ENCODE assay signal across 7 mouse cellular contexts in the genomic region with DNA sequence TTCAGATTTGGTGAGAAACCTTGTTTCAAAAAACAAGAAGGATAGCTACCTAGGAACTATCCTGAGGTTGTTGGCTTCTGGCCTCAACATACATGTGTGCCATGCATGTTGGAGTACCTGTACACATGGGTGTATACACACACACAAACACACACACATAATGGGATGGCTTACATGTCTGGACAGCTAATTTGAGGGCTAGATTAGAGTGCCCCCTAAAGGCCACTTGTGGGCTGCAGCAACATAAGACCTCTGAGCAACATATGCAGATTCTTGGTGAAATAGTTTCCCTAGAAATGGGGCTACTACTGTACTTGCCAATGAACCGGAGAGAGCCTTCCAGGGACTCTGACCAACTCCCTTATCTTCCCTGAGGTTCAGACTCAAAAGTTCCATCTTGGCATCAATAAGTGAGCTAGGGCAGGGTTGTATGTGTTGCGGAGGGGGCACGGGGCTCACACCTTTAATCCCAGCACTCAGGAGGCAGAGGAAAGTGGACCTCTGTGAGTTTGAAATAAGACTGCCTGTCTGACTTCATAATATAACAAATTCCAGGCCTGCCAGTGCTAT. TPM values are rescaled to one million over a fixed set of nuclear protein-coding genes. Genes with fewer than 3 reads are reported as not detected.
DNase-seq lines count a peak whose midpoint lies in the region; ATAC-seq and TF ChIP-seq lines count a peak whose summit lies in the region.

No protein-coding gene starts in this region.

- no peak for ATAC-seq in limb, embryonic 11.5 days (ENCODE audit: insufficient number of reproducible peaks, low FRiP score, low TSS enrichment, low read depth)
- no peak for ATAC-seq in G1E (ENCODE audit: extremely low read depth, insufficient number of reproducible peaks, low FRiP score, poor library complexity, severe bottlenecking)

- no peak overlapping the region for H3K4me3 ChIP-seq in limb, embryonic 11.5 days (ENCODE audit: low read depth, low read length)
- H3K4me3 ChIP-seq in limb, embryonic 10.5 days = no peak overlapping the region
- no peak overlapping the region for H3K4me3 ChIP-seq in G1E (ENCODE audit: low read depth, low read length)
- no peak overlapping the region for H3K4me3 ChIP-seq in bone marrow, adult 2 months (replicated peaks; ENCODE audit: control insufficient read depth, low read depth, low read length)
- H3K4me3 ChIP-seq in lung, adult 2 months (replicated peaks; ENCODE audit: extremely low read depth, low read depth, low read length) = no peak overlapping the region

- no peak overlapping the region for H3K27ac ChIP-seq in limb, embryonic 11.5 days (replicated peaks; ENCODE audit: low read depth, low read length)
- H3K27ac ChIP-seq in limb, embryonic 10.5 days = no peak overlapping the region
- no peak overlapping the region for H3K27ac ChIP-seq in bone marrow, adult 2 months (ENCODE audit: control insufficient read depth, insufficient read depth, low read depth, low read length, poor library complexity)

- TF ChIP-seq POLR2A in bone marrow, adult 2 months (IDR thresholded peaks at IDR 0.05; ENCODE audit: borderline replicate concordance, control insufficient read depth, low read depth, low read length) = no peak
- no peak for TF ChIP-seq POLR2A in lung, adult 2 months (IDR thresholded peaks at IDR 0.05; ENCODE audit: borderline replicate concordance, extremely low read depth, low read depth, low read length)

- TF ChIP-seq CTCF in G1E (IDR thresholded peaks at IDR 0.05; ENCODE audit: low read depth, low read length) = peak; percentile 40; the same call in 1 of the 2 replicates
- TF ChIP-seq CTCF in bone marrow, adult 2 months (IDR thresholded peaks at IDR 0.05; ENCODE audit: control insufficient read depth, insufficient read depth, low read length) = 0 out of 2 replicates have a peak, but pooled peaks have one; percentile 27
- peak; percentile 50; the same call in 1 of the 2 replicates for TF ChIP-seq CTCF in lung, adult 2 months (IDR thresholded peaks at IDR 0.05; ENCODE audit: insufficient read depth, low read length)

- no peak overlapping the region for H3K9ac ChIP-seq in limb, embryonic 11.5 days (ENCODE audit: low read length)

- H3K4me2 ChIP-seq in limb, embryonic 11.5 days (ENCODE audit: low read depth, severe bottlenecking) = no peak overlapping the region

- H3K27me3 ChIP-seq in limb, embryonic 11.5 days (ENCODE audit: control insufficient read depth, insufficient read depth, low read length) = no peaks in the 10 kb centered on the region
- no peaks in the 10 kb centered on the region for H3K27me3 ChIP-seq in limb, embryonic 10.5 days (ENCODE audit: low read depth, poor library complexity, severe bottlenecking)
- H3K27me3 ChIP-seq in G1E (ENCODE audit: insufficient read depth, low read length) = peaks cover 6% of the 10 kb centered on the region; the same call in 1 of the 2 replicates

- DNase-seq in limb, embryonic 11.5 days (ENCODE audit: low spot score) = peak; percentile 50
- DNase-seq in limb, embryonic 10.5 days (ENCODE audit: low spot score) = no peak
- DNase-seq in G1E (ENCODE audit: low spot score) = no peak
- DNase-seq in forelimb bud, embryonic 11.5 days (ENCODE audit: low read depth, low spot score) = peak; percentile 56
- DNase-seq in lung, adult 2 months = peak; percentile 57
- peak; percentile 18 for DNase-seq in right cerebral cortex, postnatal 25 days

- no peaks in the 10 kb centered on the region for H3K9me3 ChIP-seq in limb, embryonic 11.5 days (ENCODE audit: control insufficient read depth, low read length)
- no peaks in the 10 kb centered on the region for H3K9me3 ChIP-seq in limb, embryonic 10.5 days (replicated peaks)
- H3K9me3 ChIP-seq in G1E (replicated peaks) = no peaks in the 10 kb centered on the region

- H3K36me3 ChIP-seq in limb, embryonic 11.5 days (ENCODE audit: control insufficient read depth, insufficient read depth, low read length) = peaks cover 11% of the 10 kb centered on the region; the same call in 1 of the 2 replicates
- H3K36me3 ChIP-seq in limb, embryonic 10.5 days = peaks cover 89% of the 10 kb centered on the region
- H3K36me3 ChIP-seq in G1E (replicated peaks) = peaks cover 16% of the 10 kb centered on the region

- WGBS in limb, embryonic 11.5 days = 85% methylated on average over 3 of the region's 3 CpGs
- 95% methylated on average over 3 of the region's 3 CpGs for WGBS in limb, embryonic 10.5 days
- WGBS in bone marrow, adult 2 months = 81% methylated on average over 3 of the region's 3 CpGs
- WGBS in lung, adult 2 months = 86% methylated on average over 3 of the region's 3 CpGs

- no peaks in the 10 kb centered on the region for H3K4me1 ChIP-seq in limb, embryonic 11.5 days (ENCODE audit: control insufficient read depth, insufficient read depth, low read length)
- H3K4me1 ChIP-seq in limb, embryonic 10.5 days = no peaks in the 10 kb centered on the region
- no peaks in the 10 kb centered on the region for H3K4me1 ChIP-seq in G1E (ENCODE audit: insufficient read depth, low read depth, low read length)
- H3K4me1 ChIP-seq in bone marrow, adult 2 months (ENCODE audit: control insufficient read depth, insufficient read depth, low read length) = no peaks in the 10 kb centered on the region
- no peaks in the 10 kb centered on the region for H3K4me1 ChIP-seq in lung, adult 2 months (ENCODE audit: control insufficient read depth, insufficient read depth, low read length)

RNA-seq across cellular contexts. Expression of a gene that starts 15.2 kb away (rescaled TPM):
- polyA plus RNA-seq in limb, embryonic 11.5 days (2014; fragmentation: Nextera tagmentation; extraction: Ambion mirVana) = 72.1 and 78.7 TPM in 2 replicates
- 71.5 and 103 TPM in 2 replicates for polyA plus RNA-seq in limb, embryonic 10.5 days (2016; fragmentation: Nextera tagmentation; extraction: Ambion mirVana)
- total RNA-seq in G1E (2014; fragmentation: Nextera tagmentation) = 2.0 and 4.5 TPM in 2 replicates
- 3.4 and 4.0 TPM in 2 replicates for total RNA-seq in G1E (2017)
- 2.8 and 3.5 TPM in 2 replicates for polyA plus RNA-seq in G1E (2012)
- polyA plus RNA-seq in bone marrow, adult 2 months (2011; ENCODE audit: insufficient read depth, insufficient read length, low replicate concordance, missing spikeins) = 20.2 and 37.3 TPM in 2 replicates
- polyA plus RNA-seq in lung, adult 2 months (2012; rRNA removed) = 252 and 259 TPM in 2 replicates

RNA-seq across cellular contexts. Expression of a gene that starts 16.3 kb away (rescaled TPM):
- polyA plus RNA-seq in limb, embryonic 11.5 days (2014; fragmentation: Nextera tagmentation; extraction: Ambion mirVana) = 1.1 and 1.5 TPM in 2 replicates
- 1.2 and 2.0 TPM in 2 replicates for polyA plus RNA-seq in limb, embryonic 10.5 days (2016; fragmentation: Nextera tagmentation; extraction: Ambion mirVana)
- total RNA-seq in G1E (2014; fragmentation: Nextera tagmentation) (0.44 and 0.90 TPM in 2 replicates), G1E (2017) (2.1 and 2.8 TPM in 2 replicates)
- polyA plus RNA-seq in G1E (2012) = 0.17 and 0.19 TPM in 2 replicates
- 34.6 and 68.8 TPM in 2 replicates for polyA plus RNA-seq in bone marrow, adult 2 months (2011; ENCODE audit: insufficient read depth, insufficient read length, low replicate concordance, missing spikeins)
- 13.2 and 18.6 TPM in 2 replicates for polyA plus RNA-seq in lung, adult 2 months (2012; rRNA removed)

Comparison
In these comparisons a context has a peak if more than half of its experiments do, and no peak if none do; other contexts are left out.
1. DNase-seq: peak in limb, embryonic 11.5 days (single experiment), forelimb bud, embryonic 11.5 days (single experiment), lung, adult 2 months (single experiment) and right cerebral cortex, postnatal 25 days (single experiment); none in limb, embryonic 10.5 days (single experiment) and G1E (single experiment).
2. Peak in every context shown above with its lines, with median percentiles within 50 percentile points of each other: CTCF ChIP-seq.